Mouse (Mus musculus): Measurements from ENCODE around the gene Gm4737.

DNA sequence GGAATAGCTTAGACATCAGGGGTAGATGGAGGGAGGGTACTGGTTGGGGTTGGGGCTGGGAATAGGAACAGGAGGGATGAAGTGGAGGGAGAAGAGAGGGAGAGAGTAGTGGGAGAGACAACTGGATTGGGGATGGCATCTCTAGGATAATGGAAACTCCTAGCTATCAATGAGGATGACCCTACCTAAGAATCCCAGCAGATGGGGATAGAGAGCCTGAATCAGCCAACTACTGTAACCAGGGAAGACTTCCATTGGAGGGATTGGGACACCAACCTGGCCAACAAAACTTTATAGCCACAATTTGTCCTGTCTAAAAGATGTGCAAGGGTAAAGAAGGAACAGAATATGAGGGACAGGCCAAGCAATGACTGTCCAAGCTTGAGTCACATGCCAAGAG lies 3.7 kb downstream of the Gm4737 start:
- TF ChIP-seq CTCF (IDR thresholded peaks at IDR 0.05; ENCODE audit: insufficient read depth, low read length) (no peak), POLR2A (IDR thresholded peaks at IDR 0.05; ENCODE audit: borderline replicate concordance, extremely low read depth, low read depth, low read length) (no peak)

Data from lung, adult 2 months (tissue).